Mouse (Mus musculus) left cerebral cortex, postnatal 14 days (tissue): ENCODE data around the gene Klhl1. TPM values are rescaled to one million over a fixed set of nuclear protein-coding genes. Genes with fewer than 3 reads are reported as not detected.
A peak's percentile ranks its signal among the peaks of the same experiment; 100 is the strongest.

Experiments
- DNase-seq, 2 experiments: peaks; one replicate each; pipeline ENCODE4 v3.0.0; 2021 to 2022; ENCODE audit warnings: low spot score in 2 of 2, mixed read lengths in 1 of 2
- intact Hi-C: fragments of 180-260 bp; cut with DNase I; formaldehyde crosslinking; loops from one replicate; pipeline ENCODE4 v1.15.1; 2025
- total RNA-seq, 2 experiments: library from RNA; stranded (reverse); gene quantifications; 2 replicates each; pipeline ENCODE4 v1.2.3; 2021

Klhl1 gene
- total RNA-seq, 2 experiments from 2014 or later = 3.6 to 3.9 TPM

GRCm38 (mm10) chr14:96065884-96066283, 453.0 kb downstream of the Klhl1 start:
- intact Hi-C loops = no loop called here
- peak; percentile 38 to 39 for DNase-seq
